Mouse (Mus musculus) fat pad, adult 2 months (tissue): Measurements from ENCODE around the gene Ackr4.

Experiments used
- DNase-seq: peaks from one replicate; pipeline ENCODE4 v3.0.0-alpha.2; 2011; ENCODE audit warnings: low read depth, low spot score; ENCODE audit errors: extremely low read depth

Ackr4 gene

DNA sequence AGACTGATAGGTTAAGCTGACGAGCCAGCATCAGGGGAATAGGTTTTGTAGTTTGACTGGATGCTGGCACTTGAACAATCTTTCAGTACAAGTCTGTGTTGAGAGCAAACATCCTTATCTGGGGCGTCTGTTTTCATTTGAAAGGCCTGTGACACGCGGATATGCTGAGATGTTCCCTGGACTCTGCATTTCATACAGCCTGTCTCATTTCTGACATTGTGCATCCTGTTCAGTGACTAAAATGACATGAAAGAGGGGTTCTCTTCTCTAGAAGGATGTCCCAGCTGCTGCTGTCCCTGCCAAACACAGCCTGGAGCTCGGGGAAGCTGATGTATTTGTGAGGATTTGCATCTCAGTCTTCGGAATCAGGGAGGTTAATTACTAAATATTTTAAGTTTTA lies 19.3 kb downstream of the Ackr4 start:
- DNase-seq, result no peak

DNA sequence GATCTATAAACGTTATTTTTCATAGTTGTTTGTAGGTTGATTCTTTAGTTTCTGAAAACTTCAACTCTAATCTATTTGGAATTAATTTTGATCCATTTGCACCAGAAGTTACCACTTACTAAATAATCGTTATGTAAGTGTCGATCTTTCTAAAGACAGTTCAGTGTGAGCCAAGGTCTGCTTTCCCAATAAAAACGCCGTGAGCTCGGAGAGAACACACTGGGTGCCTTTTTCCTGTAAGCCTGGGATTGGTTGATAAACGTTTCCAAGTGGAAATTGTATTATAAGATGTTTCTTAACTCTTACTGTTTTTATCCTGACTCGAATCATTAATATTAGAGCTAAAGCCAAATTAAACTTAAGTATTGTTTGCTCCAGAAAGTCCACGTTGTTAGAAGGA lies 19.8 kb downstream of the Ackr4 start:
- DNase-seq, result peak; percentile 64

DNA sequence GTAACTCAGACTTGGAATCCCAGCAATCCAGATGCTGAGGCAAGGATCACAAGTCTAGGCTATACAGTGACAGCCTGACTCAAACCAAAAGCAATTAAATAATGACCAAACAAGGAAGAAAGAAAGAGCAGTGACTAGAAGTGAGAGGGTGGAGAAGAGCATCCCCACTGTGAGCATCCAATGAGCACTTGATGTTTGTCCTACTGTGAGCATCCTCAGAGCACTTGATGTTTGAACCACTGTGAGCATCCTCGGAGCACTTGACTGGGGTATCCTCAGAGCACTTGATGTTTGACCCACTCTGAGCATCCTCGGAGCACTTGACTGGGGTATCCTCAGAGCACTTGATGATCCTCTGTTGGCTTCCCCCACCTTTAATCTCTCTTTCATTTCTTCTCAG lies 21.7 kb downstream of the Ackr4 start:
- DNase-seq, result no peak

DNA sequence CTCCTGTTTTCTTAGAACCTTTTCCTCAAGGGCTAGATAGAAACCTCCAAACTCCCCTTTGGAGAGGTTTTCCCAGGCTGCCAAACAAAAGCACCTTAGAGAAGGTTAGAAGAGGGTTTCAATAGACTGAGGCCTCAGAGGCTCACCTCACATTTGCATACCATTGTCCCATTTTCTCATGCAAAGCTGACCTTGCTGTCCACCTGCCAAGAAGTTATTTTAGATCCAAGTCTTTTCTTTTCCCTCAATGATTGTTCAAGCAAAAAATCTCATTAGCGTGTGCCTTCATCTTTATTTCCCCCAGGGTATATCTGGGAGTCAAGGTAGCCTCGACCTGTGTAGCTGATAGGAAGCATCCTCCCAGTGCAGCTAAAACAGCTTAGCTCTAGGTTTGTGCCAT lies 23.8 kb downstream of the Ackr4 start:
- no peak for DNase-seq

DNA sequence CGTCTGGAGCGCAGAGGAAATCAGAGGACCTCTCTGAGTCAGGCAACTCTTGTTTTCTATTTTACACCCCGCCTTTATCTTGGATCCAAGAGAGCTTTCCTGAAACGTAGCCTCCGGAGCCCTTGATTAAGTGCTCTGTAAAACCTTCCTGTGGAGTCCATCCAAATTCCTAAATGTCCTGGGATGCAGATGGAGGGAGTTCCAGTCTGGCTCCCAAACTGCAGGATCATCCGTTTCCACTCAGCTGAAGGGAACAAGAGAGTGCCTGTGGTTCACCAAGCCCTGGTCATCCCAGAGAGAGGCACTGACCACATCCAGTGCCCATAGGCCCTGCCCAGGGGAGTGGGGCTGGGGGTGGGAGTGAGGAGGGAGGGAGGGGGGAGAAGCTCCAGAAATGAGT lies 24.4 kb downstream of the Ackr4 start:
- DNase-seq, result no peak

DNA sequence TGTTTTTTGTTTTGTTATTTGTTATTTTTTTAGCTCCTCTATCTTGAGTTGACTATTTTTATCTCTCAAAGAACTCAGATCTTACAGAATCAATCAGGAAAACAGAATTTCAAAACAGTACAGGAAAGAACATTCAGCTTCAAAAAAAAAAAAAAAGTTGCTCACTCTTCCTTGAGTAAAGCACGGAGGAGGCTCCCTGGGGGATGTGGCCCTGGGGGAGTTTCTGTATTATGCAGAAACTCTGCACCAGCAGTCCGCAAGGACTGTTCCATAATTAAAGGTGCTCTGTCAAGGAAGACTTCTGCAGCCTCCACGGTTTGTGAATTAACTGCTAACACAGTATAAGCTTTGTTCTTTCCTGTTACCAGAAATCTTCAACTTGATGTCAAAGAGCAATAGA lies 25.3 kb downstream of the Ackr4 start:
- DNase-seq, result no peak

DNA sequence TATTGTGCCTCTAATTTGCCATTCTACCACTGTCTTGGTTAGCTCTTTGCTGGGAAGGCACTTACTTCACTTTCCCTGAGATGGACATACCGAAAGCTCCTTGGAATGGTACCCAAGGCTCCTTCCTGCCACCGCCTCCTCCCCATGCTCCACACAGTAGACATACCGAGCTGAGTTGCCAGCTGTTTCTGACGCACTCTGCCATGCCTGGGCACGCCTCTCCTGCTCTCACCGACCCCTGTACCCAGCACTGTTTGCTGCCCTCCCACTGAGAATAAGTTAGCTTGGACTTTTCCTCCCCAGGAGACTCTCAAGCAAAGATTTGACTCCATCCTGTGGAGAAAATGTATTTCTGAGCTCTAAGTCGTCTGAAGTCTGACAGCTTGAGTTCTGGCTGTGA lies 25.9 kb downstream of the Ackr4 start:
- no peak for DNase-seq

DNA sequence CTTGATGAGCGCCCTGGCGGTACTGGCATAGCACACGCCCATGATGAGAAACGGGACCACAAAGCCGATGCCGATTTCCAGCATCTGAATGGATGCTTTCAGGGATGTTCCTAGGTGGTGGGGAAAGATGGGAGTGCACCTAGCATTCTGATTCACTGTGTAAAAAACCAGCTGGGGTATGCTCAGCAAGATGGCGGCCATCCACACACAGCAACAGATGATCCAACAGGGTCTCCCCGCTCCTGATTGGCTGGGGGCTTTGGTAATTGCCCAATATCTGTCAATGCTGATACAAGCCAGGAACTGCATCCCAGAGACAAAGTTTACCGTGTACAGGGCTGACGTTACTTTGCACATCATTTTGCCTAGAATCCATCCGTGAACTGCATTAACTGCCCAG lies 27.7 kb downstream of the Ackr4 start:
- no peak for DNase-seq

DNA sequence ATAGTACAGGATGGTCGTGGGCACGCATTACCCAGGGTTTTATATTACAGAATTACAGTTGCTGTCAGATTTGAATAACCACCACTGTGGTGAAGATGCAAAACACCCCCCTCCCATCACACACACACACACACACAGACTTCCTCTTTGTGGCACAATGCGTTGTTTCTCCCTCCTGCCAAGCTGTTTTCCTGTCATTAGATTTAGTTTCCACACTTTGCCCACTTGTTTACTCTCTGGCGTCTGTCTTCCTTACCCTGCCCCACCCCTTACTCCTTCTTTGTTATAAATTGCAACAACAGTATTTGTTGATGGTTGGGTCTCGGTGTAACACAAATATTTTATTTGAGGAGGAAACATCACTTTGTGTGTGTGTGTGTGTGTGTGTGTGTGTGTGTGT lies 28.5 kb downstream of the Ackr4 start:
- DNase-seq, result no peak

DNA sequence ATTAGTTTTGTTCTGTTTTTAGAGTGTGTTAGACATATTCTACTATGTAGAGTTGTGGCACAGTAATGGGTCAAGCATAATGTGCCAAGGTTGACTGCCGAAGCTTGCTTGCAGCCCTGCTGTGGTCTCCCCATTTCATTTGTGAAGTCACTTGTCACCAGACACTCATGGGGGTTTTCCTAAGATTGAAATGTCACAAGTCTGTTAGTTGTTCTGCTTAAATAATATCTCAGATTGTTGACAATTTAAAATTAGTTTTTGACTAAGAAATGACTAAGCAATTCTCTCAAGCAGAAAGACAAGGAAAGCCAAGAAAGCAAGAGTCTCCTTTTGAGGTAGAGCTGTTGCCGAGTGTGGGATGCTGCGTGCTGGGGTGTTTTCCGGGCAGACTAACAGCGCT lies 33.8 kb downstream of the Ackr4 start:
- no peak for DNase-seq

DNA sequence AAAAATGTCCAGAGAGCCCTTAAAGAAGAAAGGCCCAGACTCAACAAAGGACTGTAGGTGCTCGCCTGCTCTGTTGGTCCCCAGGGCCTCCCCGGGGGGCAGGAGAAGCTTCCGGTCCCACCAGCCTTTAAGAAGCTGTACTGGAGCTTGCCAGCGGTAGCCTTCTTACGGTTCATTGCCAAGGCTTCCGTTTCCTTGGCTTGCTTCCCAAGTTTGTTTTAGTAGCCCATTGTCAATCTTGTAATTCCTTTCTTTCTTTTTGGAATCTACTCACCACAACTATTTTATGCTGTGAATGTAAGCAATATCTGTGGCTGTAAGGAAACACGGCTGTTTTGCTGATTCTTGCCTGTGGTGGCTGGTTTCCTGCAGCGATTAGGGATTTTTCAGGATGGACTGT lies 38.2 kb downstream of the Ackr4 start:
- DNase-seq, result no peak

DNA sequence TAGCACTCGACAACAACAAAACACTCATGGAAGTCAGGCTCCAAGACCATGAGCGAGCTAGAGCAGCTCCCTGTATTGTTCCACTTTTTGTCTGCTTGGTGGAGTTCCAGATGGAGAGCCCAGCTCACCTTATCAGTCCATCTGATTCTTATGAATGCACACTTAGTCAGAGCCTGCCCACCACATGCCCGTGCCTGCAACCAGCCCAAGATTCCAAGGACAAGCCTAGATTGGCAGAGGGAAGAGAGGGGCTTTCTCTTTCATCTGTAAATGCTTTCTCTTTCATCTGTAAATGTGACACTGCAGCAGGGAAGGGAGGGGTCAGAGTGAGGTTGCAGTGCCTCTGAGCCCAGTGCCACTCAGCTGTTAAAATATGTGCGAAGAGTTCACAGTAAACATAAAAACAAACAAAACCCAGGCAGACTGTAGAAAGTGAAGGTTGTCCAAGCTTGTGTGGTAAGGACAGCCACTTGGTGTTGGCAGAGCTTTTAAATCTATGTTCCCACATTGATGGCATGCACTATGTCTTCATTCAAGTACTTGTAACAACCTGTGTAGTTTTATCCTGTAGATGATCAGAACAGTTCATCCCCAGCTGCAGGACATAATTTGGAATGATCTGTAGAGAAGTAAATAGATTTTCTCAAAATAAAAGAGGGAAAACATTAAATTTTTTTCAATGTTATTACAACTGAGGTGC lies 40.9 kb downstream of the Ackr4 start:
- peak; percentile 95 for DNase-seq

DNA sequence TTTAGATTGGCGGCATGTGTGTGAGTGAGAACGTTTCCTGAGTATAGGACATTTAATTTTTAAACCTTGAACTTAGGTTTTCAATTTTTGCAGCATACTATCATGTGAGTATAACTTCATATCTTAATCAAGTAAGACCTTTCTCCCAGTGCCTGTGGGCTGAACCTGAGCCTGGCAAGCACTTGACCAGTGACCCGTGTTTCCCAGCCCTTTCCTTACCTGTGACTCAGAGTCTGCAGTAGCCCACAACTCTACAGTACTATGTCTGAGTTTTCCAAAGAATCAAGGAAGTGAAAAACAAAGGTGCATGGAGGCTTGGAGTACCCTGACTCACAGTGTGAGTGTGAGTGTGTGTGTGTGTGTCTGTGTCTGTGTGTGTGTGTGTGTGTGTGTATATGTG lies 46.7 kb downstream of the Ackr4 start:
- DNase-seq, result no peak

DNA sequence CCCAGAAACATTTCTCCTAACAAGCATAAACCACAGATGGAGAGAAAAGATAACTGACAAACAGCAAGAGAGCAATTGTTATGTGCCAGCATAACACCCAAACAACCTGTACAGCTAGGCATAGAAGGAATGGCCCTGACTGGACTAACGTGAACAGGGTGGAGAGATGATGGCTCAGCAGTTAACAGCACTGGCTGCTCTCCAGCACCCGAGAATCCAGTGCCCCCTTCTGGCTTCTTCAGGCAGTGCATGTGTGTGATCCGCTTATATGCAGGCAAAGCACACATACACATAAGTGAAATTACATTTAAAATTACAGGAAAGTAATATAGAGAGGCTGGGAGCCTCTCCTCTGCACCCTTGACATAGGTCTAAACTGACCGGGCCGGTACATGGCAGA lies 47.4 kb downstream of the Ackr4 start:
- DNase-seq, result no peak

DNA sequence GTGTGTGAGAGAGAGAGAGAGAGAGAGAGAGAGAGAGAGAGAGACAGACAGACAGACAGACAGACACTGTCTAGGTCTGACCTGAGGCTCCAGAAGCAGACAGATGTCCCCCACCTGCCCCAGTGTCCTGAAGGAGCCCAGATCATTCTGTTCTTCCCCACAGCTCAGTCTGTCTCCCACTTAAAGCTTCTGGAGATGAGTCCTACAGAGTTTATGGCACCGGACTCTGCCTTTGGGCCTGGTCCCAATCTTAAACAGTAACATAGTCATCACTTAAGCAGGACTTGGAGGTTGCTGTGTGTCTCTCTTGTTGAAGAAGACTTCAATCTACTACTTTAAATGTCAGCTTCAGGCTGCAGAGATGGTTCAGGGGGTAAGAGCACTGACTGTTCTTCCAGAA lies 48.0 kb downstream of the Ackr4 start:
- no peak for DNase-seq

DNA sequence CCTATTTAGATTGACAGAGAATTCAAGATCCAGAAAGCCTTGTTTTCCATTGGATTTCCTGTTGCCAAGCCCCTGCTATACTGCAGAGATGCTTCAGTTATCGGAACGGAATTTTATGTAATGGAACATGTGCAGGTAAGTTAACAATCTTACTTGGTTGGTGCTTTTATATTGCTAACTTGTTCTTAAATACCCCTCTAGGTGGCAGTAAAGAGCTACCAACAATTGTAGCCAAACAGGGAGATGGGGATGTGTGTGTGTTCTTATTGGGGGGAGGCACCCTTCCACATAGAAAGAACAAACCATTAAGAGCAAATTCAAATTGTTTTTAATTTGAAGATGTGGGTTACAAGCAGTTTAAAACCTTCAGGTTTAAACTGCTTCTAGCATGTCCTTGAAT lies 50.9 kb downstream of the Ackr4 start:
- DNase-seq, result no peak

DNA sequence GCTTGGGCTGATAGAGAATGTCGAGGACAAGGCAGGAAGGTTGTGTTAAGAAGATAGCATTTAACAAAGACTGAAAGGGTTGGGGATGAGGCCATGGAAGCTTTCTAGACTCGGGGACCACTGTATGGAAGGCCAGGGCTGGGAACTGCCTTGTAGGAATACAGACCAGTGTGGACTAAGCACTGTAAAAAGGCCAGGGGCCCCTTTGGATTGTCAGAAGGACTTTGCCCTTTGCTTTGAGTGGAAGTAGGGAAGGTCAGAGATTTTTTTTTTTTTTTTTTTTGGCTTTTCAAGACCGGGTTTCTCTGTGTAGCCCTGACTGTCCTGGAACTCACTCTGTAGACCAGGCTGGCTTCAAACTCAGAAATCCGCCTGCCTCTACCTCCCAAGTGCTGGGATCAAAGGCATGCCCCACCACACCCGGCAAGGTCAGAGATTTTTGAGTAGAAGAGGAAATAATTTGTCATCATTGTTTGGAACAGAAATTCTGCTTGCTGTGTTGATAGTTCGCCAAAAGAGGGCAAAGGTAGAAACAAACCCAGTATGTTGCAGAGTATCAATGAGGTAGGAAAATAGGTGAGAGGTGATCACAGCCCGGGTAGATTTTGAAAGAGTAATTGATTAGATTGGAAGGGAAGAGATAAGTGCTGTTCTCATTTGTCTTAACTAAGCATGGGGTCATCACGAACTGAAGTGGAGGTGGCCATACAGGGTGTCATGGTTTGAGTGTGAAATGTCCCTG lies 55.7 kb downstream of the Ackr4 start:
- DNase-seq, result no peak

DNA sequence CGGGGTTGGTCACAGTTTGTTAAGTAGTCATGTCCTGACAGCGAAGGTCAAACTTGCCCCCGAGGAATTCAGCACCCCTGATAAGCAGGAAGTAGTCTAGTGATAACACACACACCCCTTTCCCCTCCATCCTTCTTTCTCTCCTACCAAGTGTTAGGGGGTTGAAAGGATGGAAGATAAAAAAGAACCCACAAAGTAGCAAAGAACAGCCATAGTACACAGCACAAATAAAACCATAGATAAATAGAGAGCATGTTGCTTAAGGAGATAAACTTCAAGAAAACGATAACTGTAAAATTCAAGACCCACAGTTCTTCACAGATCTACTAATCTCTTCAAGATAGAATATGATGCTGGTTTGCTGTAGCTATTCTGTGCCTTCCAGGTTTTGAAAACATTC lies 56.5 kb downstream of the Ackr4 start:
- DNase-seq, result no peak

DNA sequence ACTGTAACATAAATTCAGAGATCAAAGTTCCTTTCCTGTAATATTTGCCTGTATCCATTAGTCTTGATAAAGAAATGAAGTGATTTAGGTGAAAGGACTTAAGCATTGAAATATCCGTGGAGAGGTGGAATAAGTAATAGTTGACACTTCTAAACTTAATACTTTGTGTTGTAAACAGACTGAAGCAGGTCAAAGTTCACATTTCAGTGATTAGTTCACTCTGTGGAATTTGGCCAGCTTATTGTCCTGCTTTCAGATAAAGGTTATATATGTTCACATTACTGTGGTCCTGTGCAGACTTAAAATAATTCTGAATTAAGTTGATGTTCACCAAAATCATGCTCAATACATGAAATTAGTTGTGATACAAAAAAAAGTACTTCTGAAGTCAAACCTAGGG lies 62.2 kb downstream of the Ackr4 start:
- DNase-seq, result no peak

DNA sequence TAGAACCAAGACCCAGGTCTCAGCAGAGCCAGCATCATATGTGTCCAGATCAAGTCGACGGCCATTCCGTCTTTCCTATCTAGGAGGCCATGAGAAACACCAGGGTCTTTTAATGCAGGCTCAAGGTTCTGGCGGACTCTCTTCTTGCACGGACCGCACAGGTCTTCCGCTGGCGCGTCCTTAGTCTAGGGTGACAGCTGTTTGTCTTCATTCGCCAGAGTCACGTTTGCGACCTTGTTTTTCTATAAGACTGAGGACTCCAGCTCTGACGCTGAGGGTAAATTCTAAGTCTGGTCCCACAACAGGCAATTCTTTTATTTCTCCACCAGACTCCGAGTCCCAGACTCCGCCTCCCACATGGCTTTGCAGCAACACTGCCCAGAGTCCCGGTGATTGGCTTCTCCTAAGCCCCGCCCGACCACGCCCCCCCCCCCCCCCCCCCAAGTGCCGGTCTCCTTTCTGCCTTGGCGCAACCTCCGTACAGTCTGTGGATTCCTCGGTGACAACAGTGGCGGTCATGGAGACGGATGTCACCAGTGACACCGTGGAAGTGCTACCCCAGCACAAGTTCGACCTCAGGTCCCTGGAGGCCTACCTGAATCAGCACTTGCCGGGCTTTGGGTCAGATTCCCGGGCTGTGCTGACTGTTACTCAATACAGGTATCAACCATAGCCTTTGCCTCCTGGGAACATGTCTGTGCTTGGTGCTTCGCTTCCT lies 63.3 kb downstream of the Ackr4 start, which contains the start of gene Acad11:
Acad11 (plus strand) TSS at position 134 of the 718 bp plus-strand sequence.
- DNase-seq, result no peak

DNA sequence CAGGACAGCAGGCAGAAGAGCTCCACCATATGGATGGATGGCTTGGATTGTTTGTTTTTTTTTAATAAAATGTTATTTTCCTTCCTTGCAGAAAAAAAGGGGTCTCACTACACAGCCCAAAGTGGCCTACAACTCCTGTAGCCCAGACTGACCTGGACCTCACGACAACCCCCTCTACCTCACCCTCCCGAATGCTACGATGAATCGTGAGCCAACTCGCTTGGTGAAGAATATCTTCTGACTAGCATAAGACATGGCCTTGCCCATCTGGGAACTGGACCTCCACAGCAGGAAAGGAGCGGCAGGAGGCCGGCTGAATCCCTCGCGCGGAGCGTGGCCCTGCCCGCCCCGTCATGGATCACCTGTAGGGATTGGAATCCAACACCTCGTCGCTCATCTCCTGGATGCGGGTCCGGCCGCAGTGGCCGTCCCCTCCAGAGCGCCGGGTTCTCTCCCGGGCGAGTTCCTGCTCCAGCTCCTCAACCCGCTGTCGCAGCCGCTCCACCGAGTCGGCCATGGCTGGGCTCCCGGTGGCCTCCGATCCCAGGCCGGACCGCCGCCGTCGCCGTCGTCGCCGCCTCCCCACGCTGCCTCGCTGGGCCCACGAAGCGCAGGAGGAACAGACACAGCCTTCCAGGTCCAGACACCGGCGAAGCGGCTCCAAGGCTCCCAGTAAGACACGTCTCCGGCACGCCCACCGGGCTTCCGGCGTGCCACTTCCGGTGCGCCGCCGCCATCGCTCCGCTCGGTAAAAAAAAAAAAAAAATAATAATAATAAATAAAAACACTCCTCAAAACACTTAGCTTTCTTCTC lies 64.1 kb downstream of the Ackr4 start, which contains the start of gene Uba5:
Uba5 (minus strand) TSS at position 705 of the 814 bp plus-strand sequence.
- no peak for DNase-seq
